Mouse (Mus musculus): ENCODE data around the gene Oas1f. TPM values are rescaled to one million over a fixed set of nuclear protein-coding genes. Genes with fewer than 3 reads are reported as not detected.
"Not testable (repeated sequence)": the region's sequence is repeated elsewhere in the genome, so short reads cannot be mapped to it uniquely, and the experiment has no call there.

Oas1f gene
- total RNA-seq, 2 experiments from 2014 or later: not detected

DNA sequence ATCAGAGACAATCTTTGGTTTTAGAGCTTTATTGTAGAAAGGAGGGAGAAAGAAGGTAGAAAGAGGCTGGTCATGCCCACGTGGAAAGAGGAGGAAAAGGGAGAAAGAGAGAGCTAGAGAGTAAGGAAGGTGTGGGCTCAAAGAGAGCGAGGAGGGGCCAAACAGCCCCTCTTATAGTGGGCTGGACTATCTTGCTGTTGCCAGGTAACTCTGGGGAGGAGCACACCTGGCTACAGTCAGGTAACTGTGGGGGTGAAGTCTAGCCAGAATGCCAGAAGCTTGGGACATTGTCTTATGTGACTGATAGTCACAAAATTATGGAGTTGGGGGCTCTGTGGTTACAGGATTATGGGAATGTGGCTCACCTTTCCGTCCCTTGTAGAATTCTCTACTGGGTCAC, 22.9 kb downstream of the Oas1f start:
- intact Hi-C loops (cut with DNase I): no loop called here
- no peak for DNase-seq

DNA sequence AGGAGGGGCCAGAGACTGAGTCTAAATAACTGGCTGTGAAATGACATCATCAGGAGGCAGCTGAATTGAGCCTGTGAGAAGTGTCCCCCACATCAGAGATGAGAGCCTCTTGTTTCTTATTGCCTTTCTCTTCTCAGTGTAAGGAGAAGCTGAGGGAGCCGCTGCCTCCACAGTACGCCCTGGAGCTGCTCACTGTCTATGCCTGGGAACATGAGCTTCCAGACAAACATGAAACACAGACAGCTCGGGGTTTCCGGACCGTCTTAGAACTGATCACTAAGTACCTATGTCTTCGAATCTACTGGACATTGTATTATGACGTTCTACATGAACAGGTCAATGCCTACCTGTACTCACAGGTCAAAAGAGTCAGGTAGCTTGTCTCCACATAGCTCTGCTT, 23.6 kb downstream of the Oas1f start:
- no peak for DNase-seq
- intact Hi-C loops (cut with DNase I): no loop called here

DNA sequence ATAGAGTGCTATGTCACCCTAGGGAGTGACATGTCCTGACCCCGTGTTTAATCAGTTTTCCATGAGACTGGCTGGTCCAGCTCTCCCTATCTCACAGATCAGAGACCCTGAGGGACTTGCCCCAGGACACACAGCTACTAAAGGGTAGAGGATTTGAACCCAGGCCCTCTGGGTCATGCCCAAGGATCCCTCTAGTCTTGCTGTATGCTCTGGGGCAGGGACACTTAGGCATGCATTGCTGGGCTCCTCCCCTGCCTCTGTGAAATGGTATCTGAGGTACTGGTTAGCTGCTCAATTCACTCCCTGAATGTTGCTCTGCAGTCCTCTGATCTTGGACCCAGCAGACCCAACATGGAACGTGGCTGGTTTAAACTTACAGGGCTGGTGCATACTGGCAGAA, 24.3 kb downstream of the Oas1f start:
- intact Hi-C loops (cut with DNase I): no loop called here
- no peak for DNase-seq

DNA sequence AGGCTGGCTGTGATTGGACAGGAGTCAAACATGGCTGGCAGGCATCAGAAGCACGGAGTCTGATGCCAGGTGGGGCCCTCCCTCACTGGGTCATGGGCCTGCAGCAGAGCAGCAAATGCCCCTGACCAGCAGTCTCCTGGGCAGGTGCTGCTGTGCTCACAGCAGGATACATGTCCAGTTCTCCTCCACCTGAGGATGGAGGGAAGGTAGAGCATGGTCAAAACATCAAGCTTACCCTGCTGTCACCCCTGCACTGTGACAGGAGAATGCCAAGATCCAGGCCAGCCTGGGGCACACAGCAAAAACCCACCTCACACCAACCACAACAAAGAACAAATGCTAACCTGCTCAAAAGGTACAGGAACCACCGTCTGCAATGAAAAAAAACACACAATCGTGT, 29.7 kb downstream of the Oas1f start:
- intact Hi-C loops (cut with DNase I): not testable (repeated sequence)

DNA sequence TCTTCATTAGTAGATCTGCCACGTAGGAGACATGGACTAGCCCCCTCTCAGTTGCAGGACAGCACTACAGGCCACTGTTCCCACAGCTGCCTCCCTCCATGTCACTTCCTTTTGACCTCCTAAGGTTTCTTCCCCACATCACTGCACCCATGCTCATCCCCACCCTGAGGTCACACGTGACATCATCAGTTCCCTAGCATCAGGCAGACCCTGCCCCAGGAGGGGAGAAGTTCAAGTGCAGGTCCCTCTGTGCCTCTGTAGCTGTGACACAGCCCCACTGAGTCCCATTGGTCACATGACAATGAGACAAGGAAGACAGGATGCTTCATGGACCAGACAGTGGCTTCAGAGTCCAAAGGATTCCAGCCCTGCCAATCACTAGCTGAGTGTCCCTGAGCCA, 30.2 kb downstream of the Oas1f start:
- intact Hi-C loops (cut with DNase I); DNase-seq: not testable (repeated sequence)

More for the DNA sequence above, 29.7 kb downstream of the Oas1f start:
- not testable (repeated sequence) for DNase-seq

DNA sequence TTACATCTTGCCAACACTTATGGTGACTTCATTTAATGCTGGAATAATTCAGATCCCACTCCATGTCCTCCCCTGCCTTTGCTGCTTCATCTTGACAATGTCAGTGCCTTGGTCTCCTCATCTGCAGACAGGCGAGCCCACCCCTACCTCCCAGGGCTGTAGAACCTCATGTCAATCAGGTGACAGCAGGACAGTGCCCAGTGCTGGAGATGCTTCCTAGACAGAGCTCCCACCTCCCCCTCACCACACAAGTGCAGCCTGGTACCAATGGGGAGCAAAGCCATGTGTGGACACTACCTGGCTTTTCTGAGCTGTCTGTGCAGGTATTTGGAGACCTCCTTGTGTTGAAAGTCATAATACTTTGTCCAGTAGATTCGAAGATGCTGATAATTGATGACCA, 31.6 kb downstream of the Oas1f start:
- intact Hi-C loops (cut with DNase I); DNase-seq: not testable (repeated sequence)

DNA sequence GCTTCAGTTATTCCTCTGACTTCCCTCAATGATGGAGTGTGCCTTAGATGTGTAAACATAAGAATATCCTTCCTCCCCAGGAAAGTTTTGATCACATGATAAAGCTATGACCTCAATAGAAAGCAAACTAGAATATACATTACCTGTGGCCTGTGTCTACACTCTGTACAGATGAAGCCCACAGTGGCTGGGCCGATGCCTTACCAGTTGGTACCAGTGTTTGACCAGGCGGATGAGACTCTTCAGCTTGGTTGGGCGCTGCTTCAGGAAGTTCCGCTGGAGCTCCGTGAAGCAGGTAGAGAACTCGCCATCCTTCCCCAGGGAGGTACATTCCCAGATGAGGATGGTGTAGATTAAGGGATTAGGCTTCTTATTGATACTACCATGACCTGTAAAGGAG, 34.5 kb downstream of the Oas1f start:
- DNase-seq; intact Hi-C loops (cut with DNase I): not testable (repeated sequence)

DNA sequence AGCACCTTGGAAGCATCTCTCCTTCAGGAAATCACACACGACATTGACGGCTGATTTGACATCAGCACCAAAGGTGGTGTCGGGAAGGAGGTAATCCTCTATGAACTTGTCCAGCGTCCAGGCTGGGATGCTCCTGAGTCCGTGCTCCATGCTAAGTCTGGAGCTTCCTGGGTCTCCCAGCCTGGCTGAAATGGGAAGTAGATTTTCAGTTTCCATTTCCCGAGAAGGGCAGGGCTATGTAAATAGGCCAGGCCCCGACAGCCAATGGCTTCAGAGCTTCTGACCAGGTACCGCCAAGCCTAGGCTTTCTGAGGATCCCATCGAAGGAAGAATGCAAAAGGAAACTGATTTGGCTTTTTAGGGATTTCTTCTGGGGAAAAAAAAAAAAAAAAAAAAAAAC, 40.2 kb downstream of the Oas1f start, which contains the start of gene Oas1g:
Gene Oas1g (minus strand): TSS at position 201 of the 400 bp plus-strand sequence.
- intact Hi-C loops (cut with DNase I); DNase-seq: not testable (repeated sequence)

DNA sequence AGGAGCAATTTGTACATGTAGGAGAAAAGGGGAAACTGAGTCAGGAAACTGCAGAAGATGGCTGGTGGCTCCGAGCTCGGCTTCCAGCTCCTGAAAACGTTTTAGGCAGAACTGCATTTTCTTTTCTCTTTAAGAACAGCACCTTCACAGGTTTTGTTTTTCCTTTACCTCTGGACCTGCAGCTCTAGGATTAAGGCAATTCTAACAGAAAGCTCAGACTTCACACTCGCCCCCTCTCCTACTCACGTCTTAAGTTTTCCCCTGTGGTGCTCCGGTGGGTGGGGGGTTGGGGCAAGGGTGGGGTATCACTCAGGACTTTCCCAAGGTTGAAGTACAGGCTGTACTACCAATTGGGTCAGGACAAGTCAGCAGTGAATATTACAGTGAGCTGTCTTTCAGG, 40.7 kb downstream of the Oas1f start:
- intact Hi-C loops (cut with DNase I): no loop called here
- DNase-seq: no peak

DNA sequence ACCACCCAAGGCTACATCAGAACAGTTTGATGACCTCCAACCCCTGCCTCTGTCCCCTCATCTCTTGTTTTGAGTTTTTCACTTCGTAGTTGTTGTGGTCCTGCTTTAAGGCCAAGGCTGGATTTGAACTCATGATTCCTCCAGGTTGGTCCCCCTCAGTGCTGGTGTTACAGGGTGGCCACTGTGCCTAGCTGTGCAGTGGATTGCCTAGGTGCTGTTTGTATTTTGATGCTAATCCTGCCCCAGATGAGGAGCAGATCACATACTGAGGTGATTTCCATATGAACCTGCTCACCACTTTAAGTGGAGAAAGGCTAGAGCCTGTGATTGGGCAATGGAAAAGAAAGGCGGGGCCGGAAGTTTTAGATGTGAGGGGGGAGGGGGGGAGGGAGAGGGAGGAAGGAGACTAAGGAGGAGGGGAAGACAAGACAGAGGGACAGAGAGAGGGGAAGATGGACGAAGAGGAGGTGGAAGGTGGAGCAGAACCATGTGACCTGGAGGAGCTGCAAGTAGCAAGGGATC, 41.2 kb downstream of the Oas1f start:
- DNase-seq; intact Hi-C loops (cut with DNase I): not testable (repeated sequence)

DNA sequence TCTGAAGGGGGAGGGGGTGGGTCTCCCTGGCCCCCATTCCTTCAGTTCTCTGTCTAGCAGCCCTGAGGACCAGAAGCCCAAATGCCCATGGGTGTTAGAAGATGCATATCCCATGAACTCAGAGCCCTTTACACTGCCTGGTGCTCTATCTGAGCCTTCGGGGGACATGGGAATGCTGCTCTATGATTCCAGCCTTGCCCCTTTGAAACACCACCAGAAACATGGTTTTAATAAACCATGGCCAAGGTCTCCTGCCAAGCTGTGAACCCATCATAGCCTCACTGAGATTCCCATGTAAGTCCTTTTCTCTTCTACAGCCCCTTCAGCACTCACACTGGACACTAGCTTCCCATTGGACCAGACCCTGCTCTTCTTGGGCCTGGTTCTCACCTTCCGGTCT, 42.9 kb downstream of the Oas1f start:
- no peak for DNase-seq
- intact Hi-C loops (cut with DNase I): no loop called here

DNA sequence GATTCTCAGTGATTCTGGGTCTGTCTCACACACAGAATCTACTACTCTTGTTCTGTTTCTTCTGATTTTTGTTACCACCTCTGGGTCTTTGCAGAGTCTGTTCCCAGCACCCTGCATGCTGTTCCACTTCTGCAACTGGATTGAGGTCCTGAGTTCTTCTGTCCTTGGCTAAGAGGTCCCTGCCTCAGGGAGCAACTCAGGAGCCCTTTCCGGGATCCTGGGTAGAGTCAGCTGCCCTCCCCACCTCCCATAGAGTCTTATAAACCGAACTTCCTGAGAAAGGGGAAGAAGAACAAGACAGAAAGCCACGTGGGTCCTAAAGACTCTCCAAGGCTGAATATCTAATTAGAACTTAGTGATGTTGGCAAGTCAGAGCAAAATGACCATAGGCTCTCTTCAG, 43.8 kb downstream of the Oas1f start:
- intact Hi-C loops (cut with DNase I): no loop called here
- DNase-seq: no peak

DNA sequence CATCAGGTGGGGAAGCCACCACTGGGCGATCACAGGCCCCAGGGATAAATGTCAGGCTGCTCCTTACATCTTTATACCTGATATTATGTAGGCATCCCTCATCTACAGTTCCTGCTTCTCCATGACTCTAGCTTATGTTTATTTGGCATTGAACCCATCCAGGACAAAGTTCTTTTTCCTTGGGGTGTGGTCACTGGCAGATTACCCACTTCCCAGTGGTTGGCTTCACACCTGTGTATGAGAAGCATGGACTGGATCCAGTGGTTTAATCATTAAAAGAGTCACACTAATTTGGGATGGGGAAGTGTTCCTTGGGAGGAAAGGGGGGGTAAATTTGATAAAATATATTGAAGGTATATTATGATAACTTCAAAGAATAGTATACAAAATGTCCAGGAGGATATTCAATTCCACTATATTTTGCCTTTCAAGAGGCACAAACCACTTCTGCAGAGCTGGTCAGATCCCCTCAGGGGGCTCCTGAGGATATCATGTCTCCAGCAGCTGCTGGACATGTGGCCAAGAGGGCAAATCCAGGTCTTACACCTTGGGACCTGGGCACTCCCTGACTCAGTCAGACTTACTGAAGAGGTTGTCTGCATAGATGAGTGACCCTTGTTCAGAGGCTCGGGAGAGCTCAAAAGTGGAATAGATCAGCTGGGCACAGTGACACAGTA, 44.5 kb downstream of the Oas1f start:
- DNase-seq; intact Hi-C loops (cut with DNase I): not testable (repeated sequence)

DNA sequence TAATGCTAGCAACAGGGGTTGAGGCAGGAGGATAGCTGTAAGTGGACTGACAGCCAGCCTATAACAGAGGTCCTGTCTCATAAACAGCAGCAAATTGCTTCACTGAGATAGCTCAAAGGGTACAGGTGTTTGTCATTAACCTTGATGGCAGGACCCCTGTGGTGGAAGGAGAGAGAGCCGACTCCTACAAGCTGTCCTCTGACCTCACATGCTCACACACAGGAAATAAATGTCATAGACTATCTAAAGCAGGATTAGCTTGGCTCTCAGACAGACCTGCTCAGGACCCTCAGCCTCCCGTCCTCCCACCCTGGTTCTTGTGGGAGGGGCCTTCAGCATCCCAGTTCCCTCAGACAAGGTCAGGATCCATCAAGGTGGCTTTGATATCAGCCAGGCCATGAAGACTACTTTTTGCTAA, 45.1 kb downstream of the Oas1f start:
- DNase-seq: no peak
- intact Hi-C loops (cut with DNase I): no loop called here

DNA sequence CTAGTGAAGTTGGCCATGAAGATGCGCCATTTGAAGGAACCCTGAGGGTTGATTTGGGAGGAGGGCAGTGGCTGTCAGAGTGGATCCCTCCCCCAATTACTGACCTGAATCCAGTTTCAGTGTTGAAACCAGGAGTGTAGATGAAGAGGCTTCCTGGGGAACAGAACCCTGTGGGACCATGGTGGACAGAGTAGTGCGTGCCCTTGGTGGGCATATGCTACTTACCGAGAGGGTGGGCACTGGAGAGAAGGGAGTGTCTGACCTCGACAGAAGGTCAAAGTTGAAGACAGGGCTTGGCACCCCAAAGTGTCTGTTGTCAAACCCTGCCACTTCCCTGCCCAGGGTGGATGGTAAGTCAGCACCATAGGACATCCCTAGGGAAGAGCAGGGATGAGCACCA, 46.7 kb downstream of the Oas1f start:
- intact Hi-C loops (cut with DNase I): not testable (repeated sequence)

DNA sequence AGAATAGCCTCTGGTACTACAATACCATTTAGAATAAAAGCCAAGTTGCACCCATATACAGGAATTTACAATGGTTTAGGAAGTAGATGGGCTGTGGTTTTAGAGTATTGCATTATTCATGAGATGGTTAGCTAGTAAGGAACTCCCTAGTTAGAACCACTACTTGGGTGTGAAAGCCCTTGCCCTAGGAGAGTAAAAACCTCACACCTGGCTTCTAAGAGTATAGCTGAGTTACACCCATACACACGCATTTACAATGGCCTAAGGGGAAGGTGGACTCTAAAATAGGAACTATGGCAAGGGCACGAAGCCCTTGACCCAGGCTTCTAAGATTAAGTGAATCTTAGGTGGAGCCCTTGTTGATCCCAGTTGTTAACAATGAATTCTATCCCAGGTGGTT, 47.5 kb downstream of the Oas1f start:
- DNase-seq; intact Hi-C loops (cut with DNase I): not testable (repeated sequence)

More for the DNA sequence above, 46.7 kb downstream of the Oas1f start:
- DNase-seq: not testable (repeated sequence)

DNA sequence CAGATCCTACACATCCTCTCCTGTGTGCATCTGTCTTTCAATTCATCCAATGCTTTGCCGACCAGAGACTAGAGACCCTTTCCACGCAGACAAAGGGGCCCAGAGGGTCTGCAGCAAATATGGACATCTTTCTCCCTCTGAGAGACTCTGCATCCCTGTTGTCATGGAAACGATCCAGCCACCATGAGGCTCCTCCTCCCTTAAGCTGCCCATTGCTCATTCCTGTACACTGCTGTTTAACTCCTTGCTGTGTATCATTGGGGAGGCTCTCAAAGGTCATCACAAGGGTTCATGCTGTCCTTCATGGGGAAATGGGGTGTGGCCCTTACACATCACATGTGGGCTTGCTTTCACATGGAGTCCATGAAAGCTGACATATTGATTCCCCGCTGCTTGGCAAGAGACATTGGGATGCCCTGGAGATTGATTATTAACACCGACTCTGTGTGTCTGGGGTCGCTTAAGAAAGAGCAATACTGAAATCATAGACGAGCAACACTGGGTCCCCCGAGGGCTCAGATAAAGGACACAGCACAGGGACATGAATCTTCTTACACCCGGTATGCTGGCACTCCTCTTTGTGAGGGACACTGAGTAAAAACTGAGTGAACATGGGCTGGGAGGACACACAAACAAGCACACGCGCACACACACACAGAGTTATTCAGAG, 48.2 kb downstream of the Oas1f start:
- intact Hi-C loops (cut with DNase I): no loop called here
- no peak for DNase-seq

DNA sequence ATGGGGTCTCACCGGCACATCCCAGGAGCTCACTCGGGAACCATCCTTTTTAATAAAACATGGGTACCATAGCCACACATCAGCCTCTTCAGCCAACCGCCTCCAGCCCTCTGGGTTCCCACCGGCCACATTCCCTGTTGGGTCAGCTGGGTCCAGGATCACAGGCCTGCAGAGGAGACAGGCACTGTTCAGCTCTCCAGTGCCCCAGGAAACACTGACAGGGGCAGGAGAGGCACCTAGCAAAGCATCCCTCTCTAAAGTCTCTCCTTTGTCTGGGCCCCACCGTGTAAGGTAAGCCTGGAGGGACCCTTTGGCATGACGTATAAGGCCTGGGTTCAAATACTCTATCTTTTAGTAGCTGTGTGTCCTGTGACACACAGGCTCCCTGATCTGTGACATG, 51.1 kb downstream of the Oas1f start:
- no peak for DNase-seq
- intact Hi-C loops (cut with DNase I): no loop called here

DNA sequence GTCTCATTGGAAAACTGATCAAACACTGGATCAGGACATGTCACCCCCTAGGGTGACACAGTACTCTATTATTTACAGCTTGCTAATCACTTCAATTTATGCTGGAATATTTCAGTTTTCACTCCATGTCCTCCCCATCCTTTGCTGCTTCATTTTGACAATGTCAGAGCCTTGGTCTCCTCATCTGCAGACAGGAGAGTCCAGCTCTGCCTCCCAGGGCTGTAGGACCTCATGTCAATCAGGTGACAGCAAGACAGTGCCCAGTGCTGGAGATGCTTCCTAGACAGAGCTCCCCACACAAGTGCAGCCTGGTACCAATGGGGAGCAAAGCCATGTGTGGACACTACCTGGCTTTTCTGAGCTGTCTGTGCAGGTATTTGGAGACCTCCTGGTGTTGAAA, 51.6 kb downstream of the Oas1f start:
- intact Hi-C loops (cut with DNase I): no loop called here
- DNase-seq: no peak

DNA sequence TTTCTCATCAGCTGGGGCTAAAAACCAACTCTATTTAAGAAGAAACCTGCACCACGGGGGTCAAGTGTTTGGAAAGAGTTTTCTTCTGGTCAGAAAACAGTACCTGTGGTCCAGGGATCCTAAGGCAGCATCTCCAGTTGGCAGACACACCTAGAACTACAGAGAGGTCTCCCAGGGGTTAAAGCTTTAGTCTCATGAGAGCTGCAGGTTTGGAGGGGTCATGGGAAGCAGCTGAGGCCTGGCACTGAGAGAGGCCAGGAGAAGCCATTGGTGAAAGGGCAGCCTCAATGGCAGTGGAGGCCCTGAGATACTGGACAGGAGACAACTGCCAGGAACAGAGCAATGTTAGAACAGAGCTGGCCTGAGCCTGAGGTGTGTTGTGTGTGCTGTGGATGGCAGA, 53.5 kb downstream of the Oas1f start:
- intact Hi-C loops (cut with DNase I): no loop called here
- no peak for DNase-seq

DNA sequence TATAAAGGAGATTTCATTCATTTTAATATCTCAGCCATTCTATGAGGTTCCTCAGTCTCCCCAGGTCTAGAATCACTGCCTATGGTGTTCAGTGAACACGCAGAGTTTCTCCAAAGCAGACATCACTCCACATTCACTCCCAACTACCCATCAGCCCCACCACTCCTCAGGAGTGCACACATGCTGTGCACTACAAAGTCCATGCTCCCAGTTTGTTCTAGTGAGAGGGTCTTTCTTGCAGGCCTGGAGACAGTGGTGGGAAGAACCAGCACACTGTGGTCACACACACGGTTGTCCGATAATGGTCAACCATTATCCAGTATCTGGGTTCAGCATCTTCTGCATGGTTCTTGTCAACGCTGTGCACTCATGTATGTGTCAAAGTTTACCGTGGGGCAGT, 54.9 kb downstream of the Oas1f start:
- intact Hi-C loops (cut with DNase I): no loop called here
- no peak for DNase-seq

Measured in left cerebral cortex, postnatal 4 days (tissue).